Comparison of ENCODE assay signal across 10 mouse cellular contexts in genomic region chr6:127335462-127335886, GRCm38 (mm10).
DNase-seq lines count a peak whose midpoint lies in the region; ATAC-seq lines count a peak whose summit lies in the region.
"Had no signal": no experiment of that assay in that cellular context is flagged by ENCODE, and none has a peak within 500 bp of the region (broad histone marks: within the 10 kb centered on the region; RNA-seq: fewer than 3 reads in every experiment).

No protein-coding gene starts in this region.

- H3K4me1 ChIP-seq in kidney, embryonic 15.5 days: peaks cover 57% of the 10 kb centered on the region

- no peak overlapping the region for H3K4me2 ChIP-seq in kidney, embryonic 15.5 days
- H3K4me2 ChIP-seq: liver, embryonic 15.5 days had no signal

- no peak for DNase-seq in kidney, adult 9 months
- peak; percentile 80 for DNase-seq in Muller cell, postnatal 12 days (ENCODE audit: inconsistent ontology term)
- peak; percentile 69 for DNase-seq in embryo, embryonic 10.5 days (ENCODE audit: low spot score)
- peak; percentile 12 for DNase-seq in lung, postnatal 10 days
- DNase-seq in cerebellum, adult 11-12 months: no peak
- DNase-seq: cerebellum, adult 9-10 months had no signal

- no peaks in the 10 kb centered on the region for H3K9me3 ChIP-seq in kidney, embryonic 15.5 days (replicated peaks)
- H3K9me3 ChIP-seq: liver, embryonic 15.5 days had no signal

- peak overlapping the region; percentile 61 for H3K27ac ChIP-seq in kidney, embryonic 15.5 days
- H3K27ac ChIP-seq: liver, embryonic 15.5 days had no signal

- H3K9ac ChIP-seq in kidney, embryonic 15.5 days: 0 out of 2 replicates have a peak overlapping the region, but pooled peaks have one; percentile 8
- H3K9ac ChIP-seq: liver, embryonic 15.5 days had no signal

- 35% methylated on average over 7 of the region's 7 CpGs for WGBS in kidney, embryonic 15.5 days

- H3K27me3 ChIP-seq in kidney, embryonic 15.5 days: no peaks in the 10 kb centered on the region

- peak; percentile 75 for ATAC-seq in kidney, embryonic 15.5 days (replicated peaks; ENCODE audit: low FRiP score)
- no peak for ATAC-seq in megakaryocyte progenitor cell, adult 5-6 weeks (replicated peaks; ENCODE audit: poor library complexity)

- no peaks in the 10 kb centered on the region for H3K36me3 ChIP-seq in kidney, embryonic 15.5 days
- H3K36me3 ChIP-seq: liver, embryonic 15.5 days had no signal

- no peak overlapping the region for H3K4me3 ChIP-seq in kidney, embryonic 15.5 days (replicated peaks)
- H3K4me3 ChIP-seq: layer of hippocampus, adult 2 months; liver, embryonic 15.5 days had no signal

Comparison
In these comparisons a context has a peak if more than half of its experiments do, and no peak if none do; other contexts are left out.
1. DNase-seq: peak in Muller cell, postnatal 12 days (single experiment), embryo, embryonic 10.5 days (single experiment) and lung, postnatal 10 days (single experiment); none in kidney, adult 9 months (single experiment) and cerebellum, adult 11-12 months (single experiment).